Mouse (Mus musculus) lung, postnatal 0 days (tissue): ENCODE data around the gene Dzip1l. TPM values are rescaled to one million over a fixed set of nuclear protein-coding genes. Genes with fewer than 3 reads are reported as not detected.
"Not testable (repeated sequence)": the region's sequence is repeated elsewhere in the genome, so short reads cannot be mapped to it uniquely, and the experiment has no call there.

ENCODE experiments used
- ATAC-seq: fragments of 200-750 bp; cut with Nextera tagmentation; 2 replicates; pipeline ENCODE4 v1.8.0; 2017; ENCODE audit warnings: moderate library complexity
- DNase-seq: peaks from one replicate; pipeline ENCODE4 v3.0.0-alpha.2; 2016; ENCODE audit warnings: low spot score
- H3K27ac ChIP-seq: fragments of 300-500 bp; sonication (generic); 2 replicates; pipeline ENCODE4 v1.5.1; 2014; ENCODE audit warnings: antibody characterized with exemption, mild to moderate bottlenecking, low read length, mixed read lengths
- H3K27me3 ChIP-seq: fragments of 300-500 bp; sonication (generic); replicated peaks from 2 replicates; pipeline ENCODE4 v1.6.1; 2014; ENCODE audit warnings: low read length, mixed read lengths; ENCODE audit not compliant: insufficient read depth
- H3K36me3 ChIP-seq: fragments of 300-500 bp; sonication (generic); 2 replicates; pipeline ENCODE4 v1.6.1; 2014; ENCODE audit warnings: low read length, mixed read lengths; ENCODE audit not compliant: insufficient read depth
- H3K4me1 ChIP-seq: fragments of 300-500 bp; sonication (generic); 2 replicates; pipeline ENCODE4 v1.6.1; 2014; ENCODE audit warnings: antibody characterized with exemption, low read depth, low read length, mixed read lengths; ENCODE audit not compliant: insufficient read depth
- H3K4me2 ChIP-seq: fragments of 300-500 bp; sonication (generic); replicated peaks from 2 replicates; pipeline ENCODE4 v1.6.1; 2014; ENCODE audit warnings: low read depth, mild to moderate bottlenecking, low read length, moderate library complexity, mixed read lengths
- H3K4me3 ChIP-seq: fragments of 300-500 bp; sonication (generic); 2 replicates; pipeline ENCODE4 v1.5.1; 2014; ENCODE audit warnings: low read depth, low read length
- H3K9ac ChIP-seq: fragments of 300-500 bp; sonication (generic); replicated peaks from 2 replicates; pipeline ENCODE4 v1.6.1; 2014; ENCODE audit warnings: low read depth, mild to moderate bottlenecking
- H3K9me3 ChIP-seq: fragments of 300-500 bp; sonication (generic); 2 replicates; pipeline ENCODE4 v1.6.1; 2016; ENCODE audit warnings: low read length, mixed read lengths
- CTCF ChIP-seq: IDR thresholded peaks from 2 replicates; pipeline ENCODE4 v1.5.1; 2016; ENCODE audit warnings: antibody characterized with exemption, mild to moderate bottlenecking
- EP300 ChIP-seq: IDR thresholded peaks from 2 replicates; pipeline ENCODE4 v1.6.1; 2016; ENCODE audit warnings: antibody characterized with exemption, mild to moderate bottlenecking, control low read depth
- WGBS: fragments of 180-500 bp; shearing (Covaris S2); extraction: QIAGEN DNeasy Blood & Tissue Kit; methylation state at CpG from one replicate; pipeline ENCODE4 v1.1.7; 2014; 5-methylcytosine and 5-hydroxymethylcytosine counted together
- polyA plus RNA-seq: library from polyadenylated mRNA; unstranded; fragments of >200 nt; fragmentation: Nextera tagmentation; extraction: Ambion mirVana; gene quantifications from 2 replicates; pipeline ENCODE4 v1.2.1, GENCODE M21; 2015

The Dzip1l gene
- polyA plus RNA-seq = 15.4 and 17.1 TPM in 2 replicates

GRCm38 (mm10) chr9:99629281-99630011 lies at the start of gene Dzip1l:
Dzip1l (plus strand) TSS chr9:99629496.
- peak; percentile 88 for ATAC-seq
- Histone ChIP-seq H3K27ac (peak within 1 kb of the TSS; percentile 81), H3K4me1 (no peaks in the 10 kb centered on the region; the same call in 1 of the 2 replicates), H3K9ac (peak within 1 kb of the TSS; percentile 63), H3K4me3 (peak within 1 kb of the TSS; percentile 50), H3K27me3 (no peaks in the 10 kb centered on the region), H3K4me2 (peak within 1 kb of the TSS; percentile 81), H3K9me3 (no peaks in the 10 kb centered on the region), H3K36me3 (no peaks in the 10 kb centered on the region)
- TF ChIP-seq CTCF (no peak), EP300 (no peak)
- WGBS = 1% methylated on average over 44 of the region's 44 CpGs
- DNase-seq = peak; percentile 87

GRCm38 (mm10) chr9:99580655-99581054 lies 48.6 kb upstream of the Dzip1l start:
- Histone ChIP-seq H3K27ac (no peak overlapping the region), H3K9ac (no peak overlapping the region), H3K4me2 (no peak overlapping the region), H3K4me3 (no peak overlapping the region), H3K36me3 (peaks cover 12% of the 10 kb centered on the region; the same call in 1 of the 2 replicates), H3K4me1 (peaks cover 2% of the 10 kb centered on the region; the same call in 1 of the 2 replicates), H3K9me3 (no peaks in the 10 kb centered on the region), H3K27me3 (no peaks in the 10 kb centered on the region)
- 28% methylated on average over 2 of the region's 2 CpGs for WGBS
- TF ChIP-seq EP300 (no peak), CTCF (peak; percentile 83)
- ATAC-seq (peak; percentile 67), DNase-seq (peak; percentile 87)

- no peaks in the 10 kb centered on the region for H3K4me1 ChIP-seq
- WGBS = 26% methylated on average over 8 of the region's 8 CpGs
- peak; percentile 78 for DNase-seq
- no peak overlapping the region for H3K4me2 ChIP-seq
- H3K4me3 ChIP-seq = no peak overlapping the region
- no peaks in the 10 kb centered on the region for H3K9me3 ChIP-seq
- H3K27me3 ChIP-seq = no peaks in the 10 kb centered on the region
- no peak overlapping the region for H3K27ac ChIP-seq
- H3K9ac ChIP-seq = no peak overlapping the region
- peak; percentile 55 for ATAC-seq
- 0 out of 2 replicates have a peak, but pooled peaks cover 7% of the 10 kb centered on the region for H3K36me3 ChIP-seq
- TF ChIP-seq CTCF = peak; percentile 89
- no peak for TF ChIP-seq EP300
Observed at GRCm38 (mm10) chr9:99587505-99588202, 41.6 kb upstream of the Dzip1l start.

GRCm38 (mm10) chr9:99591144-99591543 lies 38.2 kb upstream of the Dzip1l start:
- no peak for ATAC-seq
- TF ChIP-seq EP300 (no peak), CTCF (no peak)
- DNase-seq = no peak

GRCm38 (mm10) chr9:99599127-99599526 lies 30.2 kb upstream of the Dzip1l start:
- not testable (repeated sequence) for H3K27ac ChIP-seq, ATAC-seq, H3K4me3 ChIP-seq, H3K36me3 ChIP-seq, H3K9ac ChIP-seq, DNase-seq, H3K4me1 ChIP-seq, H3K27me3 ChIP-seq, H3K9me3 ChIP-seq, H3K4me2 ChIP-seq
- 91% methylated on average over 6 of the region's 6 CpGs for WGBS

More at GRCm38 (mm10) chr9:99591144-99591543, 38.2 kb upstream of the Dzip1l start:
- Histone ChIP-seq H3K4me1 (no peaks in the 10 kb centered on the region), H3K4me2 (no peak overlapping the region), H3K4me3 (no peak overlapping the region), H3K9me3 (no peaks in the 10 kb centered on the region), H3K9ac (no peak overlapping the region), H3K27ac (no peak overlapping the region), H3K36me3 (no peaks in the 10 kb centered on the region), H3K27me3 (no peaks in the 10 kb centered on the region)
- 60% methylated on average over 8 of the region's 8 CpGs for WGBS

- Histone ChIP-seq H3K9ac (no peak overlapping the region), H3K4me3 (no peak overlapping the region), H3K4me1 (no peaks in the 10 kb centered on the region), H3K27ac (no peak overlapping the region), H3K36me3 (no peaks in the 10 kb centered on the region), H3K9me3 (no peaks in the 10 kb centered on the region), H3K27me3 (no peaks in the 10 kb centered on the region), H3K4me2 (no peak overlapping the region)
- no peak for ATAC-seq
- TF ChIP-seq EP300 = no peak
- no peak for TF ChIP-seq CTCF
- WGBS = 64% methylated on average over 2 of the region's 2 CpGs
- DNase-seq = no peak
Observed at GRCm38 (mm10) chr9:99603566-99603965, 25.7 kb upstream of the Dzip1l start.
